Mouse (Mus musculus): ENCODE results near the gene Dhcr24. TPM values are rescaled to one million over a fixed set of nuclear protein-coding genes. Genes with fewer than 3 reads are reported as not detected.
A peak's percentile ranks its signal among the peaks of the same experiment; 100 is the strongest.

The Dhcr24 gene
- polyA plus RNA-seq, 1 experiment, result 28.3 TPM

- H3K4me1 ChIP-seq (ENCODE audit: control insufficient read depth, insufficient read depth, low read length), result no peaks in the 10 kb centered on the region
These were observed 13.9 kb upstream of the Dhcr24 start for GRCm38 (mm10) chr4:106546896-106547295.

GRCm38 (mm10) chr4:106548113-106548512 lies 12.7 kb upstream of the Dhcr24 start:
- no peak for TF ChIP-seq POLR2A (IDR thresholded peaks at IDR 0.05; ENCODE audit: control insufficient read depth, low read depth, low read length)
- TF ChIP-seq CTCF (IDR thresholded peaks at IDR 0.05; ENCODE audit: control insufficient read depth, insufficient read depth, insufficient replicate concordance, low read depth, low read length), result no peak
- H3K36me3 ChIP-seq (ENCODE audit: control insufficient read depth, insufficient read depth, low read length), result no peaks in the 10 kb centered on the region
- no peaks in the 10 kb centered on the region for H3K4me1 ChIP-seq (ENCODE audit: control insufficient read depth, insufficient read depth, low read length)

More at GRCm38 (mm10) chr4:106546896-106547295, 13.9 kb upstream of the Dhcr24 start:
- TF ChIP-seq POLR2A (IDR thresholded peaks at IDR 0.05; ENCODE audit: control insufficient read depth, low read depth, low read length) (no peak), CTCF (IDR thresholded peaks at IDR 0.05; ENCODE audit: control insufficient read depth, insufficient read depth, insufficient replicate concordance, low read depth, low read length) (no peak)
- Histone ChIP-seq H3K4me3 (ENCODE audit: control insufficient read depth, low read depth, low read length) (no peak overlapping the region), H3K27me3 (ENCODE audit: control insufficient read depth, insufficient read depth, low read length) (no peaks in the 10 kb centered on the region), H3K36me3 (ENCODE audit: control insufficient read depth, insufficient read depth, low read length) (no peaks in the 10 kb centered on the region), H3K27ac (ENCODE audit: control insufficient read depth, insufficient read depth, low read depth, low read length) (no peak overlapping the region)

GRCm38 (mm10) chr4:106550516-106551166 lies 10.2 kb upstream of the Dhcr24 start:
- no peaks in the 10 kb centered on the region for H3K27me3 ChIP-seq (ENCODE audit: control insufficient read depth, insufficient read depth, low read length)
- no peak overlapping the region for H3K27ac ChIP-seq (ENCODE audit: control insufficient read depth, insufficient read depth, low read depth, low read length)
- H3K36me3 ChIP-seq (ENCODE audit: control insufficient read depth, insufficient read depth, low read length), result no peaks in the 10 kb centered on the region
- H3K4me1 ChIP-seq (ENCODE audit: control insufficient read depth, insufficient read depth, low read length), result no peaks in the 10 kb centered on the region
- no peak for TF ChIP-seq POLR2A (IDR thresholded peaks at IDR 0.05; ENCODE audit: control insufficient read depth, low read depth, low read length)
- TF ChIP-seq CTCF (IDR thresholded peaks at IDR 0.05; ENCODE audit: control insufficient read depth, insufficient read depth, insufficient replicate concordance, low read depth, low read length), result no peak
- H3K4me3 ChIP-seq (ENCODE audit: control insufficient read depth, low read depth, low read length), result no peak overlapping the region

More at GRCm38 (mm10) chr4:106548113-106548512, 12.7 kb upstream of the Dhcr24 start:
- no peaks in the 10 kb centered on the region for H3K27me3 ChIP-seq (ENCODE audit: control insufficient read depth, insufficient read depth, low read length)
- no peak overlapping the region for H3K4me3 ChIP-seq (ENCODE audit: control insufficient read depth, low read depth, low read length)
- H3K27ac ChIP-seq (ENCODE audit: control insufficient read depth, insufficient read depth, low read depth, low read length), result no peak overlapping the region

GRCm38 (mm10) chr4:106557262-106557661 lies 3.6 kb upstream of the Dhcr24 start:
- Histone ChIP-seq H3K4me3 (ENCODE audit: control insufficient read depth, low read depth, low read length) (no peak overlapping the region), H3K4me1 (ENCODE audit: control insufficient read depth, insufficient read depth, low read length) (peaks cover 13% of the 10 kb centered on the region), H3K27ac (ENCODE audit: control insufficient read depth, insufficient read depth, low read depth, low read length) (no peak overlapping the region), H3K27me3 (ENCODE audit: control insufficient read depth, insufficient read depth, low read length) (no peaks in the 10 kb centered on the region), H3K36me3 (ENCODE audit: control insufficient read depth, insufficient read depth, low read length) (no peaks in the 10 kb centered on the region)
- TF ChIP-seq CTCF (IDR thresholded peaks at IDR 0.05; ENCODE audit: control insufficient read depth, insufficient read depth, insufficient replicate concordance, low read depth, low read length), result no peak
- no peak for TF ChIP-seq POLR2A (IDR thresholded peaks at IDR 0.05; ENCODE audit: control insufficient read depth, low read depth, low read length)

GRCm38 (mm10) chr4:106557978-106558377 lies 2.9 kb upstream of the Dhcr24 start:
- Histone ChIP-seq H3K27ac (ENCODE audit: control insufficient read depth, insufficient read depth, low read depth, low read length) (no peak overlapping the region), H3K4me1 (ENCODE audit: control insufficient read depth, insufficient read depth, low read length) (peaks cover 13% of the 10 kb centered on the region), H3K27me3 (ENCODE audit: control insufficient read depth, insufficient read depth, low read length) (no peaks in the 10 kb centered on the region), H3K36me3 (ENCODE audit: control insufficient read depth, insufficient read depth, low read length) (no peaks in the 10 kb centered on the region), H3K4me3 (ENCODE audit: control insufficient read depth, low read depth, low read length) (no peak overlapping the region)
- TF ChIP-seq CTCF (IDR thresholded peaks at IDR 0.05; ENCODE audit: control insufficient read depth, insufficient read depth, insufficient replicate concordance, low read depth, low read length) (no peak), POLR2A (IDR thresholded peaks at IDR 0.05; ENCODE audit: control insufficient read depth, low read depth, low read length) (no peak)

GRCm38 (mm10) chr4:106559343-106560212 lies 1.3 kb upstream of the Dhcr24 start:
- TF ChIP-seq CTCF (IDR thresholded peaks at IDR 0.05; ENCODE audit: control insufficient read depth, insufficient read depth, insufficient replicate concordance, low read depth, low read length), result no peak
- no peak for TF ChIP-seq POLR2A (IDR thresholded peaks at IDR 0.05; ENCODE audit: control insufficient read depth, low read depth, low read length)

GRCm38 (mm10) chr4:106560213-106560845 lies 509 bp upstream of the Dhcr24 start:
- TF ChIP-seq POLR2A (IDR thresholded peaks at IDR 0.05; ENCODE audit: control insufficient read depth, low read depth, low read length), result no peak
- TF ChIP-seq CTCF (IDR thresholded peaks at IDR 0.05; ENCODE audit: control insufficient read depth, insufficient read depth, insufficient replicate concordance, low read depth, low read length), result no peak
- Histone ChIP-seq H3K4me1 (ENCODE audit: control insufficient read depth, insufficient read depth, low read length) (peaks cover 13% of the 10 kb centered on the region), H3K27ac (ENCODE audit: control insufficient read depth, insufficient read depth, low read depth, low read length) (peak overlapping the region; percentile 15), H3K27me3 (ENCODE audit: control insufficient read depth, insufficient read depth, low read length) (no peaks in the 10 kb centered on the region), H3K36me3 (ENCODE audit: control insufficient read depth, insufficient read depth, low read length) (no peaks in the 10 kb centered on the region), H3K4me3 (ENCODE audit: control insufficient read depth, low read depth, low read length) (peak overlapping the region; percentile 94)

More at GRCm38 (mm10) chr4:106559343-106560212, 1.3 kb upstream of the Dhcr24 start:
- Histone ChIP-seq H3K4me1 (ENCODE audit: control insufficient read depth, insufficient read depth, low read length) (peaks cover 13% of the 10 kb centered on the region), H3K36me3 (ENCODE audit: control insufficient read depth, insufficient read depth, low read length) (no peaks in the 10 kb centered on the region), H3K27ac (ENCODE audit: control insufficient read depth, insufficient read depth, low read depth, low read length) (no peak overlapping the region), H3K4me3 (ENCODE audit: control insufficient read depth, low read depth, low read length) (no peak overlapping the region; the same call in 1 of the 2 replicates), H3K27me3 (ENCODE audit: control insufficient read depth, insufficient read depth, low read length) (no peaks in the 10 kb centered on the region)

Measured in testis, adult 2 months (tissue).